Mouse (Mus musculus) thymus, postnatal 14 days (tissue): ENCODE results near the gene Rabgap1l.

Source experiments
- DNase-seq: peaks from one replicate; pipeline ENCODE4 v3.0.0; 2021

Gene Rabgap1l

DNA sequence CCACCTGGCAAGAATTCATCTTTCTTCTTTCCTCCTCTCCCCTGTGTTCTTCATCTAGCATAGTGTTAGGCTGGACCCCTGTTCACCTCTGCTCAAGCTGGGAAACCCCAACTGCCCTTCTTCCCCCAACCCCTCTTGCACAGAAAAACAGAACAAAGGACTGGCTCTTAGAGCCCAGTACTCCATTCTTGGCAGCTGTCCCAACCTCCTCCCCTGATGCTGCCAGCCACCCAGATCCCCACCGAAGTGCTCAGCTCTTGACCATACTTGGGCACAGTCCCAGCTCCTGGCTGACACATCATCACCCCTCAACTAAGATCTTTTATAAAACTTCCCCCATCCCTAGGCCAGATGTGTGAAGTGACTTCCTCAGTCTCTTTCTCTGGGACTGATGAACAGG is 422.5 kb downstream of the Rabgap1l start:
- DNase-seq: no peak

DNA sequence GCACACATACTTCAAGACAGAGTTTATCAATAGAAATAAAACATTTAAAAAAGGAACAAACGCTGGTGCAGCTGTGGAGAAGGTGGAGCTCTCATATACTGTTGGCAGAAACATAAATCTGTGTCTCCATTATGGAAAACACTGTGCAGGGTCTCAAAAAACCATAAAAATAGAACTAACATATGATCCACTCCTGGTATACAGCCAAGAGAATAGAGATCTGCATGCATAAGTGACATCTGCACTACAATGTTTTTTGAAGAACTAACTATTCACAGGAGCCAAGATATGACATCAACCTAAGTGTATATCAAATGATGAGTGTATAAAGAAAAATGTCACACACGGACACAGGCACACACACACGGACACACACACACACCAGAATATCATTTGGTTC is 426.4 kb downstream of the Rabgap1l start:
- DNase-seq: no peak

DNA sequence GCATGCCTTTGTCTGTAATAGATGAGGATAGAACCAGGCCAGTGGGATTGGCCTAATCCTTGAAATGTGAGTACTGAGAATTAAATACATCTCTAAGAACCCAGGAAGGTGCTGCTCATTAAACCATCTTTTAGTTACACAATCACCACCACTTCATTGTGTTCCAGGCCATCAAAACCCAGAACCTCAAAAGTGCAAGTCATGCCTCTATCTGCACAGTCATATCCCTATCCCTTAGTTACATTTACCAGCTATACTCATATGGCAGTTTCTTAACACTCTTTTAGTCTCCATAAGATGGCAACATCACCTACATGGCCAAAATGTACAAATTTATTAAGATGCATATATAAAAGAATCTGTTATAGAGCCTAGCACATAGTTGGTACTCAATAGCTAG is 435.7 kb downstream of the Rabgap1l start:
- no peak for DNase-seq

DNA sequence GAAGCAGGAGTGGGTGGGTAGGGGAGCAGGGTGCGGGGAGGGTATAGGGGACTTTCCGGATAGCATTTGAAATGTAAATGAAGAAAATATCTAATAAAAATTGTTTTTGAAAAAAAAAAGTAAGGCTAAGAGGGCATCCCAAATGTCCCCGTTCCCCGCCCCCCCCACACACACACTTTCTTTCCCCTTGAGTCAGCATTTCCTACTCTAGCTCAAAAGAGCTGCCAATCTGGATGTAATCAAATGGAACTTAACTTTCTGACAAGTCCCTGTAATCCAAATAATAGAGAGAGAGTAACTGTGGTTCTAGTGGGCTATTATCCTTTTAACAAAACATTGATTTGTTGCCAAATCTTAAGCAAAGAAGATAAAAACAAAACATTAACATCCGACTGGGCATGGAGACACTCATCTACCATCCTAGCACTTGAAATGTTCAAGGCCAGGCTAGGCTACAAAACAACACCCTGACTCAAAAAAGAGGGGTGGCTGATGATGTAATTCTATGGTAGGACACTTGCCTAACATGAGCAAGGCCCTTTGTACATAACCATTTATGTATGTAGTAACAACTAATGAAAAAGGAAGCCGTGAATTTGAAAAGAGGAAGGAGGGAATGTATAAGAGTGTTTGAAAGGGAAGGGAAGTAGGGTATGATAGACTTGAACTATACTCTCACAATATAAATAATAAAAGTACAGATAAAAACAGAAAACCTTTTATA is 439.1 kb downstream of the Rabgap1l start:
- DNase-seq: no peak

DNA sequence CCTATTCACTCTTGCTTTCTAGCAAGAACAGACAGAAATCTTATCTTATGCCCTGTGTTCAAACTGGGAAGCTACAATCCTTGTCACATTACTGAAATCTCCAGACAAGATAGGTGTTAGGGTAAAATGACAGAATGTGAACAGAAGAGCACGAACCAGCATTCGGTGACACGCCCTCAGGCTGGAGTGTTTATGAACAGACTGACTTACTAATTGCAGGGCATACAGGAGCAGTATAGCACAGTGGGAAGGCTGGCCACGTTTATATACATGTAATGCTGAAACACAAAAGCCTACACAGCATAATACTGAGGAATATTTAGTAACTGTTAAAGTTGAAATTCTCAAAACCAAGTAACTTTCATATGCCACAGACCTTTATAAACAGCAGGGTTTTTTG is 440.7 kb downstream of the Rabgap1l start:
- DNase-seq: no peak

DNA sequence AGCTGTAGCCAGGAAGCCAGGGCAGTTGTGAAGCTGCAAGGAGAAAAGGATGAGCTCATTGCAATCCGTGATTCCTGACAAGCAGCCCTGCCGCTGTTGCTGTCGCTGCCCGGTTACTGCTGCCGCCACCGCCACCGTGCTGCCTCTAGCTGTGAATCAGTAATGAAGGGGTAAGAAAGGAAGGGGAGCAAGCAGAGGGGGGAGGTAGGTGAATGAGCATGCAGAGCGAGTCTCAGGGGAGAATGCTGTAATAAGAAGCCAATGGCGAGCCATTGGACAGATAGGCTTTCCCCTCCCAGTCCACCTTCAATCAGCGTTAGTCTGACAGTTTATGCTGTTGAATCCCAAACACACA is 441.2 kb downstream of the Rabgap1l start:
- DNase-seq: peak; percentile 13

DNA sequence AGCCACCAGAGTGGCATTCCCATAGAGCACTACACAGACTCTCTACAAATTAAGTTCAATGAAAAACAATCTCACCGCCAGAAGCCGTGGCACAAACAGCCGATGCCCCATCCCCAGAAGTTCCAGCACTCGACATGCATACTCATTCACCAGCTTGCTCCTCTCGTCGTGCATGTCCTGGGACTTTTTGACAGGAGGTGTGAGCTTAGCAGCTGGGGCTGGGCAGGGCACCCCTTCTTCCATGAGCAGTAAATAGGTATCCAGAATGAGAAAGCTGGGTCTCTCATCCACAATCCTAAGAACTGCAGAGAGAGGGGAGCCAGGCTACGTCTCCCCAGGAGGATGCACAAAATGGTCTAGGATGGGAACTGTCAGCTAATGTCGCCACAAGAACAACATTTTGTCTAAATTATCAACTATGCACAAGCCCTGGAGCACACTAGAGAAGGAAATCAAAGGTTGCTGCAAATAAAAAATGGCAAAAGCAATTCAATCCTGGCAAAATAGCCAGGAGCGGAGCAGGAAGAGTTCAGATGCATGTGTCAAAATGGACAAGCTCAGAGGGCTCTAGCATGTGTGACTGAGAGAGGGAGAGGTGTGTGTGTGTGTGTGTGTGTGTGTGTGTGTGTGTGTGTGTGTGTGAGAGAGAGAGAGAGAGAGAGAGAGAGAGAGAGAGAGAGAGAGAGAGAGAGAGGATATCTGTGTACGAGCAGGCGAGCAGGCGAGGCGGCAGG is 441.7 kb downstream of the Rabgap1l start:
- DNase-seq: no peak

DNA sequence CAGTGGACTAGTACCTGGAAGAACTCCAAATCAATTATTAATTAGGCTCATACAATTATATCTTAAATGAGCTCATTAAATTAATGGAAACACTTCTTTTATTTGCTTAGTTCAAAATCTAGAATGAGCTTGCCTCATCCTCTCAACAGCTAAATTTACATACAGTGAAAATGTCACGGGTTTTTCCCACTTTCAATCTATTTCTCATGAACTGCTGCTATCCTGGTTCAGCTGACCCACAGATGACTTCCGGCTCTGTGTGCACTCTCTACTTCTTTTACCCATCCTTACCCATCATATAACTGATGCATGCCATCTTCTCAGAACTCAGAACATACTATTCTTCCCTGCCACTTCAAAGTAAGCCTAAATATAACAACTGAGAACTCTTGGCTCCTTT is 452.4 kb downstream of the Rabgap1l start:
- DNase-seq: no peak

DNA sequence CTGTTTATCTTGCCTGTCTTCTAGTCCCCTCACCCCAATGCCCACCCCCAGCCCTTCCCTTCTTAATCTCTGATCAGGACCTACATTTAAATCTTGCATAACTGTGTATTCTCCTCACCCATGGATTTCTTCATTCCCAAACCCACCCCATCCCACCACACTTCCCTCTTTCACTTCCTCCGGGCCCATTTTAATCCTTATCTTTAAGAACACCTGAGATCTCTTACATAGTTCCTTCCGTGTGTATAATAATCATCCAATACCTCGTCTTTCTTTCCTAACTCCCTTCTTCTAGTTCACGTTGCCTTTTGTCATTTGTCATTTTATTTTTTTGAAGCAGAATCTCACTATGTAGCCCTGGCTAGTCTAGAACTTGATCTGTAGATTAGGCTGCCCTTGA is 453.6 kb downstream of the Rabgap1l start:
- DNase-seq: no peak

DNA sequence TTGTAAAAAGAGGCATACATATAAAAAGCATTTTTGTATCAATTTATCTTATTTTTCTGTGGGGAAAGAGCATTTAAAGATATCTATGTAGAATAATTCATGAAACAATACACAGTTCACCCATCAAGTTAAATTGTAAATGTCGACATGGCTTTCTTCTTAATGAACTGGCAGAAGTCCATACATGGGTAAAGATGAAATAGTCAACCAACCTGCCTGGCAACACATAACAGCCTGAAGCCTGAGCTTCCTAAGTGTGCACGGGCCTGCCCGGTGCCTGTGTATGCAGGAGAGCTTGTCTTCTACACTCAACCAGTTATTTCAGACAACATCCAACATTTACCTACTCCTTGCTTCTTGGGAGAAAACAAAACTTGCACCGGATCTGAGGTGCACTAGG is 458.2 kb downstream of the Rabgap1l start:
- no peak for DNase-seq

DNA sequence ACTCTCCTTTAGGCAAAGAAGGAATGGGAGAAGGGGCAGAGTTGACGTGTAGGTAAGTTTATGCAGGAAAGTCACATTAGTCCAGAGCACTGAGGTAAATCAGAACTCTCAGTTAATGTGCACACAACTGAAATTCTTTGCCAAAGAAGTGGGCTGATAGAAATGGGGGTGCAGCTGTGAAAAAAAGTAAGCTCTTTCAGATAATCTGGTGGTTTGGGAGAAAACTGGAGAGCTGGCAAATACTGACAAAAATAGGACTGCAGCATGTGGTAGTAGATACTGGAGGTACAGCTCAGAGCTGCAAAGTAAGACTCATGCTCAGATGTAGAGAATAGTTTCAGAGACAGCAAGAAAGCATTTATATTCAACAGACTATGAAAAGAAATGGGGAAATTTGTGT is 462.2 kb downstream of the Rabgap1l start:
- no peak for DNase-seq

DNA sequence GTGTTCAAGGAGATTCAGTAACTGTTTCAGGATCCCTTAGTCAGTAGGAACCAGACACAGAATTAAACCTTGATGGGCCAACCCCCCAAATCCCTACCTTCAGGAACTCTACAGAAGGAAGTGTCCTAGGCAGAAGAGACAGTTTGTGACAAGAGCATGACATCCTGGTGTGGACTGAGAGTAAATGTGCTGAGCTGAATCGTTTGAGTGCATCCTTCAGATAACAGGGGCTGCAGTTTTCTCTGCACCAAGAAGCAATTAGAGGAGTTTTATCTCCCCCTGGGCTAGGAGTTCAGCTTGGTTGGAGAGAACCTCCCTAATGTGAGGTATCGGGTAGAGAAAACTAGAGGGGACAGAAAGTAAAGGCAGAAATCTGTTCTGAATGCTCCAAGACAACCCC is 462.8 kb downstream of the Rabgap1l start:
- DNase-seq: no peak

DNA sequence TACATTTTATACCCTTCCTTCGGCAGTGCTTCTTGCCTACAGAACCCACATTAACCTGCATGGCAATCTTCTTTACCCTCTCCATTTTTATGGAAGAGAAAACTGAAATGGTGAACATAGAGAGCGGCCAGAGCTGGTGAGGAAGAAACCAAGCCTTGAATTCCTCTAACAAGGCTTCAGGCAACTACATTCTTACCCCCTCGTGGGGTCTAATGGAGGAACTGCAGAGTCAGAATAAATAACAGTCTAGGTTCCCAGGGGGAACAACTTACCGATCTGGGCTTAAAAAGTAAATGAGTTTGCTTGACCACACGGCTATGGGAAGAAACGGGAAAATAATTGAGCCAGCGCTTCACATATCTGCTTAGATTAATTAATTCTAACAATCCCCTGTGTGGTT is 463.2 kb downstream of the Rabgap1l start:
- DNase-seq: peak; percentile 17

DNA sequence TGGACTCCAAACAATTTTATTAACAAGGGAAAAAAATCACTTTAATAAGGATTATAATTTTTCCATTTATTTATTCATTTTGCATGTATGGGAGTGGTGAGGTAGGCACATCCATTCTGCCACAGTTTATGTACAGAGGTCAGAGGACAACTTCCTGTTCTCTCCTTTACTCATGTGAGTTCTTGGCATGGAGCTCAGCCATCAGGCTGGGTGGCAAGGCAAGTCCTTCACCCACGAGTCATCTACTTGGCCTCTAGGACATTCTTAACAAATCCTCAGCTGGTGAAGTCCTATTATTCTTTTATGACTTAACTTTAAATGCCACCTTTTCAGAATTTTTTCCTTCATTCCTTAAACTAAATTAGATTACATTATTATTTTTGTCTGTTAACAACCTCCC is 465.5 kb downstream of the Rabgap1l start:
- no peak for DNase-seq

DNA sequence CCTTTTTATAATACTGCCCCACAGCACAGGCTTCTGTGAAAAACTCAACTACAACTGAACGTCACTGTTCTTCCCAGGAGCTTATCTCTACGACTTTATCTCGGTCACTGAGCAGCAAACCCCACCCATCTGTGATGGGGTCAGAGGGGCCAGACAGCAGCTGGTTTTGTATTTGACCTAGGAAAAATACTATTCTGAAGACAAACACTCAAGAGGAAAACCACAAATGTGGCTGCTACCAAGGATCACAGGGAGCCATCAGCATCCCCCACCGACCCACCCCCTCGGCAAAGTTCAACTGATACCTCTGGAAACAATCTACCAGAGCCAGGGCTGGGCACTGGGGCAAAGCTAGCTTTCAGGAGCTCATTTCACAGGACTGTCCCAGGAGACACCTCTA is 467.5 kb downstream of the Rabgap1l start:
- DNase-seq: no peak

DNA sequence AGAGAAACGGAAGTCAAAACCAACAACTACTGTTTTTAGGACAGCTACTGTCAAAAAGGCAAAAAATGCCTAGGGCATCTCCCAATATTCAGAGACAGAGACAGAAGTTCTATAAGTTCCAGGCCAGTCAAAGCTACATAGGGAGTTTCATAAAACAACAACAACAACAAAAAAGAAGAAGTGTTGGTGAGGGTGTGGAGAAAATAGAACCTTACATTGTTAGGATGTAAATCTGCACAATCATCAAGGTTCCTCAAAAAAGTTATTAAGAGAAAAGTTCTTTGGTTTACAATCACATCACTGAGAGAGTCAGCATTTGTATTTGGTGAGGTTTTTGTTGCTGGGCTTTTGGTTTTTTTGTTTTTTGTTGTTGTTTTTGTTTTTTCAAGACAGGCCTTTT is 472.3 kb downstream of the Rabgap1l start:
- DNase-seq: no peak

DNA sequence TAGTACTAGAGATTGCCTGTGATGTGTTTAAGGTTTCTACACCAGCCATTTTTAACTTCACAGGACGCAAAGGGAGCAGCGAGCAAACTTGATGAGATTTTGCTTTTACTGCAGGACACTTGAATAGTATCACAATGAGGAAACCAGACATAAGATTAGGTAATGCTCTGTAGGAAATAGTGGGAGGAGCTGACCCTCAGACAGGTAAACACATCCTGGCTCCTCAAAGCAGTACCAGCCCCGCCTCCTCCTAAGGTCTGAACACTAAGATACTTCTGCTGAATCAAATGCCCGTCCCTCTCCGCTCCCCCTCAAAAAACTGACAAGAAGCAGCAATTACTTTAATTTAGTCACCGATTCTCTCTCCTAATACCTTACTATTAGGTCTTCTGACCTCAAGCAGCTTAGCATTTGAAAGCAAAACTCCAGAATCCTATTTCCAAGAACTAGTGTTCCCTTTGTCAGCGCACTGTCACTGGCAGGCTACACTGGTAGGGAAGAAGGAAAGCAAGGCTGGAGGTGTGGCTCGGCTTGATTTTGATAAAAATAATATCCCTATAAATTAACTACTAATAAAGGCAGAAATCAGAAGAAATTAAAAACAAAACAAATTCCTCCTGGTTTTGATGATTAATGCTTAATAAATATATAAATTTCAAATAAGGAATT is 474.8 kb downstream of the Rabgap1l start:
- DNase-seq: no peak

DNA sequence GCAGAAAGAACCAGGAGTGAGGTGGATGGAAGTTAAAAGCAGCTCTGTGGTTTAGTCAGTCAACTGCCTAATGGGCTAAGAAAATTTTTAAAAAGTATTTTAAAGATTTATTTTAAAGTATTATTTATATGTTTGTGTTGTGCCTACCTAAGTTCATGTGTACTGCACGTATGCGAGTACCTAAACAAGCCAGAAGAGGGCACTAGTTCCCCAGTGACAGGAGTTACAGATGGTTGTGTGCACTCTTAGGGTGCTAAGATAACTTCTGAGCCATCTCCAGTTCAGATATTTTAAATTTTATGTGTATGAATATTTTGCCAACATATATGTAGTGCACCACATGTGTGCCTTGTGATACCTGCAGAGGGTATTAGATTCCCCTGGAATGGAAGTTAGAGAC is 476.8 kb downstream of the Rabgap1l start:
- peak; percentile 31 for DNase-seq

DNA sequence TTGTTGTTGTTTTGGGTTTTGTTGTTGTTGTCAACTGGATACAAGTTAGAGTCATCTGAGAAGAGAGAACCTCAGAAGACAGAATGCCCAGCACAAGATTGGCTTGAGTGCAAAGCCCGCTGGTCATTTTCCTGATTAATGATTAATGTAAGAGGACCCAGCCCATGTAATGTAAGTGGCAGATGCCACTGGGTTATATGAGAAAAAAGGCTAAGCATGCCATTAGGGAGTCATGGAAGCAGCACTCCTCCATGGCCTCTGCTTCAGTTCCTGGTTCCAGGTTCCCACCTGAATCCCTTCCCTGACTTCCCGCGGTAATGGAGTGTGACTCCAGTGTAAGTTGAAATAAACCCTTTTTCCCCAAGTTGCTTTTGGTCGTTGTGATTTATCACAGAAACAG is 480.4 kb downstream of the Rabgap1l start:
- DNase-seq: no peak

DNA sequence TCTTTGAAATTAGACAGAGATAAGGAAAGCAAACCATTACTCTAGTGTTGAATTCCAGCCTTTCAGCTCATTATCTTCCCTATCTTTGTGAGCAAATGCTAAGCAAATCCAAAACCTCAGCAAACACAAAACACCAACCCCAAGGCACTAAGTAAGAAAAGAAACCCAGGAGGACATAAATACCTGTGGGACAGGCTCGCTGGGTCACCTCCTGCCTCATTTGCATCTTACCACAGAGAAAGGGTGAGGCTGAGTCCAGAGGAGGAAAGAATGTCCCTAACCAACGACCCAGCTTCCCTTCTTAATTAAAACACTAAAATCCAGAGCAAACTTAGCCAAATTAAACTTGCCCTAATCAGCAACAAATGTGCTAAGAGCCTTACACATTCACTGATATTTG is 481.1 kb downstream of the Rabgap1l start:
- no peak for DNase-seq

DNA sequence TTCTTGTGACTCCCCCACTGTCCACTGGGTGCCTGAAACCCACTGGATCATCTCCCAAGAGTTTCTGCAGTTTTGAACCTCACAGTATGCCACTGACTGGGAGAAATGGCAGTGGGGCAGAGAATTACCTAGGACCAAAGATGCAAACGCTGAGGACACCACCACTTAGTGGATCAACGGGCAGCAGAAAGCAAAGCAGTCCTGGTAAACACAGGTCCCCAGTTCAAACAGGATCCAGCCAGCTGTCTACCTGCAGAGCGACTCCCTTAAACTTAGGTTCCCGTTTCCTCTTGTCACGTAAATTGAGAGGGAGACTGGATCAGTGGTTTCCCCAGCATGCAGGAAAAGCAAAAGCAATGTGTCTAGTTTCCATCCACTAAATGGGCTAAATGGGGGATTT is 483.1 kb downstream of the Rabgap1l start:
- no peak for DNase-seq

DNA sequence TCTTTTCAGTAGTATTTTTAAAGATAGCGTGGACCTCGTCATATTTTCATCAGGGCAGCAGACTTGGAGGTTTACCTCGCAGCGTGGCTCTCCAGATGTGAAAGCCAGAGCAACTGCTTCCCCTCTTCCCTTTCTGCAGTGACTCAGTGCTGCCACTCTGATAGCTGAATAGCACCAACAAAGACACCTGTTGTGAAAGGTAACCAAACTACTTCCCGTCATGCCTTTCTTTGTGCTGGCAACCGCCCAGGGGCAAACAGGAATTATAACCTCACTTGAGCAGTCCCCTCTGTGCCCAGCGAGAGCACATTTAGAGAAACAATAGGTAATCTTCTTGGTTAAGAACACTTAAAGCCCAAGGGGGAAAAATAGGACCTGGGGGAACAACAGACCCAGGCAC is 484.0 kb downstream of the Rabgap1l start:
- peak; percentile 80 for DNase-seq

DNA sequence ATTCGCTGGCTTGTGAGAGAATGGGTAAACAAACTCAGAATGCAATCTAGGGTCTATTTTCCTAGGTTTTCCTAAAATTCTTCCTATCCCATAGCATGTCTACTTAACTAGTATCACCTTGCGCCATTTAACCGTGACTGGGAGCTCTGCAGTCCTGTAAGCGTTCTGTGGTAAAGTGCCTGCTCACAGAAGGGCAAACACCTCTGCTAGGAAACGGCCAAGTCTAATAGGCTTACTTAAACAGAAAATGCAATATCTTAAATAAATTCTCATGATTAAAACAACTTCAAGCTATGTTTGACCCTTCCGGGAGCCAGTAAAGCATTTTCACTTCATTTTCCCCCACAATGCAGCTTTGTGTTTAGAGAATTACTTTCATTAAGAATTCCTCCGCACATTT is 484.5 kb downstream of the Rabgap1l start:
- DNase-seq: peak; percentile 35

DNA sequence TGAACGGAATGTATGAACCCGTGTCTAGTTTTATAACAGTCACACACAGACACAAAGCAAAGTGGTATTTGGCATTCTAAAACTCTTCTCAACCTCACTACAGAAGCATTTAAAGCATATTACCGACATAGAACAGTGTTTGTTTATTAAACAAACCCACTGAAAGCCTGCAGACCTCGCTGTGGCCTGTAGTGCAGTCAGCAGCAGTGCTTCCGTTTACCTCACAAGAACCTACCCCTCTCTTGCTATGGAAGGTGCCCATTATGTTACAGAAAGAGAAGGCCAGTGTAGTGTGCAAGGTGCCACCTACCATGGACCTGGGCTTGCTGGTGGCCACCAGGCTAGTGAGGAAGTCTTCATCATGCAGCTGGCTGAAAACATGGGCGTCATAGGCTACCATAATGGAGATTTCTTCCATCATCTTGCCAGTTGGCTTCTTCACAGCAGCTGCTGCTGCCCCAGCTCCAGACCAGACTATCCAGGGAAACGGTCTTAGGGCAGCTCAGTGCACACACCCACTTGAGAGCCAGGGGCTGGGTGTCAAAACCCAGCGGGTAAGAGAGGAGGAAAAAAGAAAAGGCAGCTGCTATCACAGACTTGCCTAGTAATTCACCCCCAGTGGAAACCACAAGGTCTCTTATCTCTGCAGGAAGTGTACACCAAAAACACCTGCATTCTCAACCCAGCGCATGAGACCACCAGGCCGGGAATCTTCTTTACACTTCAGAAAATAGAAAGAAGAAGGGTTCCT is 486.0 kb downstream of the Rabgap1l start:
- peak; percentile 78 for DNase-seq
